Mouse (Mus musculus) brain, embryonic 14.5 days (tissue): ENCODE data around the gene Adamts16. TPM values are rescaled to one million over a fixed set of nuclear protein-coding genes. Genes with fewer than 3 reads are reported as not detected.

Experiments
- DNase-seq: peaks from one replicate; pipeline ENCODE4 v3.0.0-alpha.2; 2011; ENCODE audit warnings: low read depth
- CTCF ChIP-seq: fragments of 200-500 bp; IDR thresholded peaks from 2 replicates; pipeline ENCODE4 v1.5.1; 2012; ENCODE audit warnings: inconsistent platforms, mild to moderate bottlenecking, moderate library complexity, borderline replicate concordance; ENCODE audit not compliant: insufficient read depth, insufficient read length; ENCODE audit errors: extremely low read depth
- POLR2A ChIP-seq: fragments of 200-500 bp; IDR thresholded peaks from 2 replicates; pipeline ENCODE4 v1.6.1; 2012; ENCODE audit warnings: mild to moderate bottlenecking, inconsistent platforms, borderline replicate concordance; ENCODE audit not compliant: poor library complexity, insufficient read depth, insufficient read length, severe bottlenecking; ENCODE audit errors: extremely low read depth
- polyA plus RNA-seq: library from polyadenylated mRNA; depleted of rRNA; stranded (reverse); fragments of >200 nt; gene quantifications from 2 replicates; pipeline ENCODE4 v1.2.3, GENCODE M21; 2012

The Adamts16 gene
- polyA plus RNA-seq, 1 experiment, result 4.0 TPM

DNA sequence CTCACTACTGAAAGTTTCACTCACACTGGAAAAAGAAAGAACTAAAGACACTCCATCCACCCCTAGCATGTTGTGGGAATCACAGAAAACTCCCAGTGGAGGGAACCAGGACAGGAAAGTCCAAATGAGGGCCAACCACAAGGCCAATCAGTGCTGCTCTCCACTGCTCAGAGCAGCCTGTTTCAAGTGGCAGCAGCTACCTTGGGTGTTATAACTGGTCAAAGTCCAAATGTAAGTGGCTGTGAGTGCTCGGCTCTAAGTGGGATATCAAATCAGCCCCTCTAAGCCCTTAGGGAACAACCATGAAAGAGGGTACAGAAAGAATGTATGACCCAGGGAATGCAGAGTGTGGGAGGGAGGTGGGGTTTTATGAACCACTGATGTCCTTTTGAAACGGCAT lies 56.5 kb downstream of the Adamts16 start:
- DNase-seq, result no peak
- TF ChIP-seq POLR2A (no peak), CTCF (no peak)

- no peak for DNase-seq
- TF ChIP-seq POLR2A, result no peak
- peak; percentile 8; the same call in 1 of the 2 replicates for TF ChIP-seq CTCF
Observed at GRCm38 (mm10) chr13:70784126-70784525, 57.5 kb downstream of the Adamts16 start.

DNA sequence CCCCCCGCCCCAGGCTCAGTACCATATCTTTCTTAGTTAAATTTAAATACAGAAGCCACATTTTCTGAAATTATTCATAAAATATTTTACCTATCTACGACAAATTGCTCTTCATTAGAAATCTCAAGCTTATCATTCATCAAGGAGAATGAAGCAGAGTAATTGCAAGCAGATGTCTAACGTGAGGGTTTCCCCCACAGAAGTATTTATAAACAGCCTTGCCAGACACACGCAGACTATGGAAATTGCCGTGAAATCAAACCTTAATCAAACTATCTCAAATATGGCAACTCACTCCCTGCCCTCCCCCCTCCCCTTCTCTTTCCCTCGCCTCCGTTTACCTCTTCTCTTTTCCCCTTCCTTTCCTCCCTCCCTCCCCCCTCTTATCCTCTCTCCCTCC lies 61.8 kb downstream of the Adamts16 start:
- TF ChIP-seq POLR2A (no peak), CTCF (no peak)
- peak; percentile 31 for DNase-seq

GRCm38 (mm10) chr13:70778872-70779554 lies 62.6 kb downstream of the Adamts16 start:
- DNase-seq, result no peak

GRCm38 (mm10) chr13:70771100-70771499 lies 70.5 kb downstream of the Adamts16 start:
- TF ChIP-seq POLR2A (no peak), CTCF (no peak)
- no peak for DNase-seq

More at GRCm38 (mm10) chr13:70778872-70779554, 62.6 kb downstream of the Adamts16 start:
- TF ChIP-seq POLR2A, result no peak

- TF ChIP-seq CTCF (no peak), POLR2A (no peak)
- no peak for DNase-seq
Observed at GRCm38 (mm10) chr13:70769156-70769555, 72.5 kb downstream of the Adamts16 start.

GRCm38 (mm10) chr13:70767462-70767861 lies 74.1 kb downstream of the Adamts16 start:
- DNase-seq, result no peak
- no peak for TF ChIP-seq POLR2A
- 0 out of 2 replicates have a peak, but pooled peaks have one; percentile 19 for TF ChIP-seq CTCF

- TF ChIP-seq POLR2A, result no peak
- TF ChIP-seq CTCF, result no peak
- no peak for DNase-seq
Observed at GRCm38 (mm10) chr13:70764682-70765081, 76.9 kb downstream of the Adamts16 start.

DNA sequence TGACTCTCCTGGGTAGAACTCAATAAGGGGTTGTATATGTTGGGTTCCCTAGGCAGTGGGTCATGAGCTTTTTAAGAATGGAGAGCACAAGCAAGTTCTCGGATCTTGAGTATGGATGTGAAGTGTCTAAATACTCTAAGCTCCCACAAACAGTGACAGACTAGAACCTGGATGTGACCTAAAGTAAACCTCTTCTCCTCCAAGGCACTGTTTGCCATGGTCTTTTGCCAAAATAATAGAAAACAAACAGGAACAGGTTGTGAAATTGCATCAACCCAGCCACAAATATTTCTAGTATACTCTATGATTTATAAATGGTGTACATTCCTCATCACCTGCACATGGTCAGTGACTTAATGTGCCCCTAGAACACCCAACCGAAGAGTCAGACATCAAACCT lies 79.0 kb downstream of the Adamts16 start:
- no peak for DNase-seq
- TF ChIP-seq POLR2A, result no peak
- no peak for TF ChIP-seq CTCF

DNA sequence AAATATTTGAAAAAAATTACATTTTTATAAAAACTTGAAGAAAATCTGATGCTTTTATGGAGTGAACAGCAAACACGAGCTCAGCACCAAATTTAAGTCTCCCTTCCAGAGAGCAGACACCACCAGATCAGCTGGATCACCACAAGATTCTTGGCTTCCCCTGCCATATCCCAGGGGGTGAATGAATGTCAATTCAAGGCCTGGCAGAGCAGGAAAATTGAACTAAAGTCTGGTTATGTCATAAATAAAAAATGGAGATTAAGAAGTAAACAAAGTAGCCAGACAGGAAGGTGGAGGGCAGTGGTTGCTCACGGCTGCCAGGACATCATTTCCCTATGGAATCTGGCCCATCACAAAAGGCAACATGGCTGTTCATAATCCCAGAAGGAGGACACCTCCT lies 80.3 kb downstream of the Adamts16 start:
- DNase-seq, result no peak
- TF ChIP-seq POLR2A (no peak), CTCF (no peak)

DNA sequence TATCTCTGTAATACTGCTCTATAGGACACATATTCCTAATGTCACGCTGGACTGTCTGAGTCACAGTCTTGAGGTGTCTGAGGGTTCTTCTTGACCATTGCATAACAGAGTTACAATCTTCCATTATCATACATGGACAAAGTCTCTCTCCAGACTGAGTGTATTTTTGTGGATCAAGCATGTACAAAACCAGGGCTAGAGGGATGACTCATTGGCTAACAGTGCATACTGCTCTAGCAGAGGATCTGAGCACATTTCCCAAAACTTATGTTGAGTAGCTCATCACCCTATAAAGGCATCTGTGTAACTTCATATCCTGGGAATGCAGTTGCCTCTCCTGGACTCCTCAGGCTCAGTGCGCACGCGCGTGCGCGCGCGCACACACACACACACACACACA lies 81.4 kb downstream of the Adamts16 start:
- TF ChIP-seq POLR2A (no peak), CTCF (no peak)
- DNase-seq, result no peak

DNA sequence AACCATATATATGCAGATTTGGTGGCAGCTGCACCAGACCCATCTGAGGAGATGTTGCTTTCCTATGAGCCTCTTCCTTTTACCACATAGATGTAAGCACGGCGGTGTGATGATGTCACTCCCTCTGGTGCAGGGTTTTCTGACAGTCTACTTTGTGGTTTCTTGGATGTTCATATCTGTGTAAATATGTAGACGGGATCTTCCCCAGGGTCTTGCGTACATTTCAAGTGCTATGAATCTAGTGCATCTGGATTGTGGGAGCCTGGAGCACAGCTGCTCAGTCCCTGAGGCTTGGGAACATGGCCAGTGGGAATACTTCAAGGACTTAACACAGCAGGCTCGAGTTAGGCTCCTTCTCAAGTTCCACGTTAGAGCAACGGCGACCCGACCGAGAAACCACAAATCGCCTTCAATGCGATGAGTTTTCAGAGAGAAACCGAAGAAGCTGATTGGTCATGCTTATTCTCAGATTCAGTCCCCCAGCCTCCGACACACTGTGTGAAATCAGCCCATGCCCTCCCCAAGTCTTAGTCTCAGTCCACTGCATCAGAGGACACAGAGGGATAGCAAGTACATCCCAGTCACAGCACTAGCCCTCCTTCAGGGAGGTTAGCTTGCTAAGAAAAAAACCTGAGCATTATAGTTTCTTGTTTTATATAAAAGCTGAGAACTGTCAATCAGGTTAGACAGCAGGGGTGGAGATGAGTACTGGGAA lies 95.2 kb downstream of the Adamts16 start:
- DNase-seq, result peak; percentile 33
- no peak for TF ChIP-seq CTCF
- TF ChIP-seq POLR2A, result no peak

- no peak for DNase-seq
- TF ChIP-seq CTCF (no peak), POLR2A (no peak)
Observed at GRCm38 (mm10) chr13:70744416-70745038, 97.1 kb downstream of the Adamts16 start.
